Comparison of ENCODE assay signal across 9 mouse cellular contexts in the genomic region with DNA sequence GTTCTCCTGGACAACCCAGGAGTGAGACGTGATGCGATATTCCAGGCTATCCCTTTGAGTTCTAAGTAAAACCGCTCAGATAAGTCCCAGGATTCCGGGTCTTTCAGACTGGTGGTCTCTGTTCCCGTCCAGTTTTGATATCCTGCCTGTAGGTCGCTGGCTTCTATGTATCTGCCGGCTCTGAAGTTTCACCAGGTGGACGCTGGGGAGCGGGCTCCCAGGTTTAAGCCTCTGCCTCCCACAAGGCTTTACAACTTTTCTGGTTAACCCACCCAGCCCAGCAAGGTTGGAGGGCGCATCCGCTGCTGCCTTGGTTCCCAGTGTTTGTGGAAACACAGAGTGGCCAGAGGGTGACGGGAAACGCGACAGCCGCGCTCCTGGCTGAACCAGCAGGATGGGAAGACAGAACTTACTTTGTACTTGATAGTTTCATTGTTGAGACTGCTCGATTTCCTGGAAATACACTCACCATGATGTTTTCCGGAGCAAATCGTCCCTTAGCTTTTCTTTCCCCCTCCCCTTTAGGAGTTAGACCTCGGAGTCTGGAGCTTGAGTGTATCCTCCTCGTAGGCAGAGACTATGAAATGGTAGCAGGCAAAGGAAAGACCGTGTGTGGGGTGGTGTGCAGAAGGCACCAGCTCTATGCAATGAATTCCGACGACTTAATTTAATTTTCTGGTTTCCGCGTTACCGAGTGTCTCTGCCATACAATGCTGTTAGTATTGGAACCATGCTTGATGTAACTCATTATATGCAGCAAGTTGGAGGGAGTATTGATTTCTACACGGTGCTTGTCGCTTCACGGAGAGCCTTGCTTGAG. TPM values are rescaled to one million over a fixed set of nuclear protein-coding genes. Genes with fewer than 3 reads are reported as not detected.
DNase-seq lines count a peak whose midpoint lies in the region; ATAC-seq lines count a peak whose summit lies in the region.
"Had no signal": no experiment of that assay in that cellular context is flagged by ENCODE, and none has a peak within 500 bp of the region (broad histone marks: within the 10 kb centered on the region; RNA-seq: fewer than 3 reads in every experiment).

No protein-coding gene starts in this region.

- no peaks in the 10 kb centered on the region for H3K27me3 ChIP-seq in intestine, embryonic 15.5 days (replicated peaks)
- peaks cover 15% of the 10 kb centered on the region for H3K27me3 ChIP-seq in liver, embryonic 11.5 days (replicated peaks; ENCODE audit: control insufficient read depth, insufficient read depth, low read length)
- H3K27me3 ChIP-seq in neural tube, embryonic 11.5 days (ENCODE audit: control insufficient read depth, insufficient read depth, low read length) = no peaks in the 10 kb centered on the region
- H3K27me3 ChIP-seq: CH12.LX had no signal

- no peaks in the 10 kb centered on the region for H3K9me3 ChIP-seq in intestine, embryonic 15.5 days
- no peaks in the 10 kb centered on the region for H3K9me3 ChIP-seq in liver, embryonic 11.5 days (ENCODE audit: control insufficient read depth, low read length)
- H3K9me3 ChIP-seq in neural tube, embryonic 11.5 days (ENCODE audit: control insufficient read depth, low read length) = no peaks in the 10 kb centered on the region

- H3K36me3 ChIP-seq in intestine, embryonic 15.5 days = no peaks in the 10 kb centered on the region
- no peaks in the 10 kb centered on the region for H3K36me3 ChIP-seq in liver, embryonic 11.5 days (ENCODE audit: control insufficient read depth, insufficient read depth, low read length)
- H3K36me3 ChIP-seq in neural tube, embryonic 11.5 days (ENCODE audit: control insufficient read depth, insufficient read depth, low read length) = no peaks in the 10 kb centered on the region

- 2% methylated on average over 30 of the region's 30 CpGs for WGBS in intestine, embryonic 15.5 days
- 9% methylated on average over 30 of the region's 30 CpGs for WGBS in liver, embryonic 11.5 days
- 5% methylated on average over 30 of the region's 30 CpGs for WGBS in neural tube, embryonic 11.5 days

- DNase-seq in cerebellum, postnatal 14 days = peak; percentile 32 to 47
- no peak for DNase-seq in cerebellum, adult 8-10 months
- peak; percentile 27 to 28 for DNase-seq in cerebellum, postnatal 25 days
- peak; percentile 55 for DNase-seq in liver, embryonic 11.5 days (ENCODE audit: low spot score)
- peak; percentile 54 for DNase-seq in neural tube, embryonic 11.5 days (ENCODE audit: low spot score)

- H3K4me2 ChIP-seq in intestine, embryonic 15.5 days (replicated peaks) = peak overlapping the region; percentile 71
- peak overlapping the region; percentile 75 for H3K4me2 ChIP-seq in liver, embryonic 11.5 days
- H3K4me2 ChIP-seq in neural tube, embryonic 11.5 days (ENCODE audit: low read depth) = peak overlapping the region; percentile 72

- H3K4me3 ChIP-seq in intestine, embryonic 15.5 days (replicated peaks) = peak overlapping the region; percentile 56
- H3K4me3 ChIP-seq in liver, embryonic 11.5 days (ENCODE audit: low read depth, low read length) = peak overlapping the region; percentile 63
- H3K4me3 ChIP-seq in neural tube, embryonic 11.5 days (ENCODE audit: low read depth, low read length) = peak overlapping the region; percentile 70

- peak overlapping the region; percentile 68 for H3K9ac ChIP-seq in intestine, embryonic 15.5 days
- peak overlapping the region; percentile 74; the same call in 1 of the 2 replicates for H3K9ac ChIP-seq in liver, embryonic 11.5 days (ENCODE audit: low read depth, low read length)
- H3K9ac ChIP-seq in neural tube, embryonic 11.5 days (ENCODE audit: low read length) = peak overlapping the region; percentile 93

- ATAC-seq in granulocyte monocyte progenitor cell, adult 5-6 weeks (replicated peaks; ENCODE audit: poor library complexity, severe bottlenecking) = peak; percentile 12; the same call in 1 of the 2 replicates
- peak; percentile 41 for ATAC-seq in intestine, embryonic 15.5 days
- no peak for ATAC-seq in liver, embryonic 11.5 days (replicated peaks; ENCODE audit: low FRiP score)
- ATAC-seq in neural tube, embryonic 11.5 days (ENCODE audit: insufficient read depth, low FRiP score, low TSS enrichment) = no peak
- ATAC-seq in monocyte, adult 5-6 weeks (replicated peaks; ENCODE audit: insufficient number of reproducible peaks, low FRiP score, low TSS enrichment, poor library complexity, severe bottlenecking) = no peak

- 0 out of 2 replicates have a peak, but pooled peaks cover 5% of the 10 kb centered on the region for H3K4me1 ChIP-seq in intestine, embryonic 15.5 days (replicated peaks)
- no peaks in the 10 kb centered on the region for H3K4me1 ChIP-seq in liver, embryonic 11.5 days (replicated peaks; ENCODE audit: control insufficient read depth, insufficient read depth, low read length)
- 0 out of 2 replicates have a peak, but pooled peaks cover 4% of the 10 kb centered on the region for H3K4me1 ChIP-seq in neural tube, embryonic 11.5 days (ENCODE audit: control insufficient read depth, insufficient read depth, low read length)

- H3K27ac ChIP-seq in intestine, embryonic 15.5 days = peak overlapping the region; percentile 87
- no peak overlapping the region for H3K27ac ChIP-seq in liver, embryonic 11.5 days (ENCODE audit: low read depth, low read length)
- H3K27ac ChIP-seq in neural tube, embryonic 11.5 days (ENCODE audit: low read depth, low read length) = 0 out of 2 replicates have a peak overlapping the region, but pooled peaks have one; percentile 27

RNA-seq across cellular contexts. Expression of a gene that starts 1.6 kb away (rescaled TPM):
- 0.45 TPM in 1 of 2 replicates, not detected in the other for total RNA-seq in granulocyte monocyte progenitor cell, adult 5-6 weeks (2014; fragmentation: Nextera tagmentation)
- total RNA-seq in granulocyte monocyte progenitor cell, adult 5-6 weeks (2017) = 0.04 and 1.1 TPM in 2 replicates
- 35.6 and 41.4 TPM in 2 replicates for polyA plus RNA-seq in intestine, embryonic 15.5 days (2015; fragmentation: Nextera tagmentation; extraction: Ambion mirVana)
- 13.9 and 15.2 TPM in 2 replicates for polyA plus RNA-seq in liver, embryonic 11.5 days (2014; fragmentation: Nextera tagmentation; extraction: Ambion mirVana)
- polyA plus RNA-seq in neural tube, embryonic 11.5 days (2014; fragmentation: Nextera tagmentation; extraction: Ambion mirVana) = 26.2 and 27.2 TPM in 2 replicates
- total RNA-seq in monocyte, adult 5-6 weeks (2017) = 0.68 TPM in 1 of 3 replicates, not detected in the others
- total RNA-seq: CH12.LX had no signal

Comparison
In these comparisons a context has a peak if more than half of its experiments do, and no peak if none do; other contexts are left out.
1. ATAC-seq: peak in granulocyte monocyte progenitor cell, adult 5-6 weeks (single experiment) and intestine, embryonic 15.5 days (single experiment); none in liver, embryonic 11.5 days (single experiment), neural tube, embryonic 11.5 days (single experiment) and monocyte, adult 5-6 weeks (single experiment).
2. Peak in every context shown above with its lines, with median percentiles within 50 percentile points of each other: H3K4me2 ChIP-seq, H3K4me3 ChIP-seq and H3K9ac ChIP-seq.